ENCODE assay signal across 8 mouse cellular contexts in the genomic region with DNA sequence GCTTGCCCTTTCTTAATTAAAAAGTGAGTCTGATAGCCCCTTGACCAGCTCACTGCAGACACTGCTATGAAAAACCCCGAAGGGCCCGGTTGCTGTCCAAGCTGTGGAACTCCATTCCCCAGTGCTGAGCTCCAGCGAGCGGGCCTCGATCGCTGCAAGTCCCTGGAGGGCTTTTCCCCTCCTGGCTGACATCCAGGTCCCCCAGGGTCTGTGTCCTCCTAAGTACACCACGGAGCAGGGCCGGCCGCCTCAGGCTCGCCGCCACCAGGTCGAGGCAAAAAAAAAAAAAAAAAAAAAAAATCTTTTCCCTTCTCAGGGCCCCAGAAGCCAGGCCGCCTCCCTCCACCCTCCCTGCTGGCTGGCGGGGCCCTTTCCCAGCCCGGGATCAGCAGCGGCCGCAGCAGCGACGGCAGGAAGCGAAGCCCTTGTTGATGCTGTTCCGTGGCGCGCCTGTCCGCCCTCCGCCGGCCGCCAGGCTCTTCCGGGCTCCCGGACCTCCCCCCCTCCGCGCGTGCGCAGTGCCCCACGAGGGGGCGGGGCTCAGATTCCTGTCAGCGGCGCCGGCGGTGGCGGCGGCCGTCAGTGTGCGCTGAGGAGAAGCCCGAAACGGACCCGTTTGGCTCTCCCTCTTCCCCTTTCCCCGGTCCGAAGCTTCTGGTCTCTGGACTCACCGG. TPM values are rescaled to one million over a fixed set of nuclear protein-coding genes. Genes with fewer than 3 reads are reported as not detected.
DNase-seq lines count a peak whose midpoint lies in the region; ATAC-seq and TF ChIP-seq lines count a peak whose summit lies in the region.

A gene (plus strand): TSS at position 543 of the 674 bp plus-strand sequence.

- H3K27ac ChIP-seq in bone marrow macrophage, adult 2 months (ENCODE audit: insufficient read depth, low read depth, low read length) = peak within 1 kb of the TSS; percentile 90
- H3K27ac ChIP-seq in embryonic fibroblast, embryonic 13.5 days (ENCODE audit: insufficient read depth, low read length) = peak within 1 kb of the TSS; percentile 95
- peak within 1 kb of the TSS; percentile 98 for H3K27ac ChIP-seq in heart, embryonic 10.5 days
- H3K27ac ChIP-seq in kidney, embryonic 15.5 days = peak within 1 kb of the TSS; percentile 99

- H3K4me3 ChIP-seq in bone marrow macrophage, adult 2 months (ENCODE audit: insufficient read depth, low read length) = peak within 1 kb of the TSS; percentile 78
- H3K4me3 ChIP-seq in embryonic fibroblast, embryonic 13.5 days (ENCODE audit: insufficient read depth, low read length) = peak within 1 kb of the TSS; percentile 87
- H3K4me3 ChIP-seq in heart, embryonic 10.5 days = peak within 1 kb of the TSS; percentile 98
- H3K4me3 ChIP-seq in kidney, embryonic 15.5 days (replicated peaks) = peak within 1 kb of the TSS; percentile 99

- WGBS in heart, embryonic 10.5 days = under 1% methylated on average over 49 of the region's 49 CpGs
- 0% methylated on average over 49 of the region's 49 CpGs for WGBS in kidney, embryonic 15.5 days

- no peaks in the 10 kb centered on the region for H3K9me3 ChIP-seq in heart, embryonic 10.5 days
- H3K9me3 ChIP-seq in kidney, embryonic 15.5 days (replicated peaks) = no peaks in the 10 kb centered on the region

- no peak for TF ChIP-seq CTCF in bone marrow macrophage, adult 2 months (IDR thresholded peaks at IDR 0.05; ENCODE audit: low read depth, low read length)
- no peak for TF ChIP-seq CTCF in embryonic fibroblast, embryonic 13.5 days (IDR thresholded peaks at IDR 0.05; ENCODE audit: borderline replicate concordance, insufficient read depth, low read length)

- peak within 1 kb of the TSS; percentile 97 for H3K9ac ChIP-seq in kidney, embryonic 15.5 days

- no peaks in the 10 kb centered on the region for H3K36me3 ChIP-seq in heart, embryonic 10.5 days
- 0 out of 2 replicates have a peak, but pooled peaks cover 5% of the 10 kb centered on the region for H3K36me3 ChIP-seq in kidney, embryonic 15.5 days

- H3K27me3 ChIP-seq in heart, embryonic 10.5 days (ENCODE audit: insufficient read depth, poor library complexity, severe bottlenecking) = no peaks in the 10 kb centered on the region
- H3K27me3 ChIP-seq in kidney, embryonic 15.5 days = no peaks in the 10 kb centered on the region

- TF ChIP-seq POLR2A in bone marrow macrophage, adult 2 months (IDR thresholded peaks at IDR 0.05; ENCODE audit: borderline replicate concordance, low read depth, low read length) = 0 out of 2 replicates have a peak, but pooled peaks have one; percentile 44
- TF ChIP-seq POLR2A in embryonic fibroblast, embryonic 13.5 days (IDR thresholded peaks at IDR 0.05; ENCODE audit: low read depth, low read length) = peak; percentile 83

- H3K4me1 ChIP-seq in bone marrow macrophage, adult 2 months (ENCODE audit: control insufficient read depth, insufficient read depth, low read length) = peaks cover 37% of the 10 kb centered on the region
- peaks cover 5% of the 10 kb centered on the region; the same call in 1 of the 2 replicates for H3K4me1 ChIP-seq in embryonic fibroblast, embryonic 13.5 days (ENCODE audit: control insufficient read depth, insufficient read depth, low read length)
- peaks cover 18% of the 10 kb centered on the region; the same call in 1 of the 2 replicates for H3K4me1 ChIP-seq in heart, embryonic 10.5 days
- peaks cover 16% of the 10 kb centered on the region for H3K4me1 ChIP-seq in kidney, embryonic 15.5 days

- DNase-seq in A20 (ENCODE audit: low read depth, low spot score) = peak; percentile 97
- peak; percentile 98 for DNase-seq in heart, embryonic 10.5 days (ENCODE audit: low spot score)
- DNase-seq in liver = peak; percentile 96
- peak; percentile 96 to 100 for DNase-seq in spleen, postnatal 4 days (ENCODE audit: low spot score in 2 of 2)

- ATAC-seq in kidney, embryonic 15.5 days (replicated peaks; ENCODE audit: low FRiP score) = peak; percentile 96
- peak; percentile 87 for ATAC-seq in monocyte, adult 5-6 weeks (replicated peaks; ENCODE audit: insufficient number of reproducible peaks, low FRiP score, low TSS enrichment, poor library complexity, severe bottlenecking)

- peak within 1 kb of the TSS; percentile 69 for H3K4me2 ChIP-seq in kidney, embryonic 15.5 days

RNA-seq across cellular contexts. Expression of the gene that starts here (rescaled TPM):
- 45.9 and 54.7 TPM in 2 replicates for polyA plus RNA-seq in bone marrow macrophage, adult 2 months (2012; ENCODE audit: insufficient read depth, insufficient read length, missing spikeins)
- polyA plus RNA-seq in embryonic fibroblast, embryonic 13.5 days (2011; ENCODE audit: insufficient read length, low read depth, missing spikeins) = 89.1 and 108 TPM in 2 replicates
- 9.6 and 11.2 TPM in 2 replicates for polyA plus RNA-seq in heart, embryonic 10.5 days (2016; fragmentation: Nextera tagmentation; extraction: Ambion mirVana)
- 27.2 and 29.3 TPM in 2 replicates for polyA plus RNA-seq in kidney, embryonic 15.5 days (2015; fragmentation: Nextera tagmentation; extraction: Ambion mirVana)
- 32.2 to 90.4 TPM (median 44.0 TPM) in 3 replicates for total RNA-seq in monocyte, adult 5-6 weeks (2017)

Comparison
In these comparisons a context has a peak if more than half of its experiments do, and no peak if none do; other contexts are left out.
1. Peak in every context shown above with its lines: DNase-seq, ATAC-seq, H3K4me3 ChIP-seq and H3K27ac ChIP-seq.